Mouse (Mus musculus): ENCODE measurements around the gene Sec24c. TPM values are rescaled to one million over a fixed set of nuclear protein-coding genes. Genes with fewer than 3 reads are reported as not detected.
A peak's percentile ranks its signal among the peaks of the same experiment; 100 is the strongest.

The Sec24c gene
- polyA plus RNA-seq, 1 experiment from 2014 or later = 103 TPM

DNA sequence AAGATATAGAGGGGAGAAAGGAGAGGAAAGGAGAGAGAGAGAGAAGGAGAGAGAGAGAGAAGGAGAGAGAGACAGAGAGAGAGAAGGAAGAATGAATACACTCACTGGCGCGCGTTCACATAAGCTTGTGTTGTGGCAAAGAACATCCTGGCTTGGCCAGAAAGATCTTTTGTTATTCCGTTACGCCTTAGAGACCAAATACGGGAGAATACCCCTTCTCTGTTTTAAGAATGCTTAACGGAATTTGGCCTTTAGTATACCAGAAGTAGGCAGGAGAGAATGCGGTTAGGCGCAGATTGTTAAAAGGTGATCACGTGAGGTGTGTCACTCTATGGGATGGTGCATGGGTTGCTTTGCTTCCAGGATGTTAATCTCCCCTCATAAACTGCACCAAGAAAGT, 34.1 kb downstream of the Sec24c start:
- H3K27ac ChIP-seq (replicated peaks) = peak overlapping the region; percentile 95
- no peaks in the 10 kb centered on the region for H3K27me3 ChIP-seq (ENCODE audit: low read depth, poor library complexity, severe bottlenecking)
- peak overlapping the region; percentile 99 for H3K4me3 ChIP-seq
- peaks cover 36% of the 10 kb centered on the region for H3K4me1 ChIP-seq
- 12% methylated on average over 10 of the region's 10 CpGs for WGBS
- peaks cover 55% of the 10 kb centered on the region for H3K36me3 ChIP-seq
- no peaks in the 10 kb centered on the region for H3K9me3 ChIP-seq (replicated peaks)
- no peak for DNase-seq (ENCODE audit: low spot score)

DNA sequence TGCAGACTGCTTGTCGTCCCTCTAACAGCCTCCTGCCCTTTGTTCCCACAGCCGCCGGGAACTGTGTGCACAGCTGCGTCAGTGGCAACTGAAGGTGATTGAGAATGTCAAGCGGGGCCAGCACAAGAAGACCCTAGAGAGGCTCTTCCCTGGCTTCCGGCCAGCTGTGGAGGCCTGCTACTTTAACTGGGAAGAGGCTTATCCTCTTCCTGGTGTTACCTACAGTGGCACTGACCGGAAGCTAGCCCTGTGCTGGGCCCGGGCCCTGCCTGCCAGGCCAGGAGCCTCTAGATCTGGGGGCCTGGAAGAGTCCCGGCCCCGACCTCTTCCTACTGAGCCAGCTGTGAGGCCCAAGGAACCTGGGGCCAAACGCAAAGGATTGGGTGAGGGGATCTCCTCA, 39.7 kb downstream of the Sec24c start:
- H3K4me3 ChIP-seq = no peak overlapping the region
- peaks cover 9% of the 10 kb centered on the region for H3K4me1 ChIP-seq
- no peaks in the 10 kb centered on the region for H3K27me3 ChIP-seq (ENCODE audit: low read depth, poor library complexity, severe bottlenecking)
- WGBS = 84% methylated on average over 11 of the region's 11 CpGs
- no peak overlapping the region for H3K27ac ChIP-seq (replicated peaks)
- H3K36me3 ChIP-seq = peaks cover 93% of the 10 kb centered on the region
- DNase-seq (ENCODE audit: low spot score) = no peak
- no peaks in the 10 kb centered on the region for H3K9me3 ChIP-seq (replicated peaks)

GRCm38 (mm10) chr14:20718443-20718842, 44.3 kb downstream of the Sec24c start:
- H3K9me3 ChIP-seq (replicated peaks) = no peaks in the 10 kb centered on the region
- H3K4me3 ChIP-seq = no peak overlapping the region
- H3K36me3 ChIP-seq = peaks cover 99% of the 10 kb centered on the region
- H3K4me1 ChIP-seq = no peaks in the 10 kb centered on the region
- H3K27ac ChIP-seq (replicated peaks) = no peak overlapping the region
- no peak for DNase-seq (ENCODE audit: low spot score)
- H3K27me3 ChIP-seq (ENCODE audit: low read depth, poor library complexity, severe bottlenecking) = no peaks in the 10 kb centered on the region
- 94% methylated on average over 10 of the region's 10 CpGs for WGBS

- peaks cover 99% of the 10 kb centered on the region for H3K36me3 ChIP-seq
These were observed 45.7 kb downstream of the Sec24c start for GRCm38 (mm10) chr14:20719767-20720166.

DNA sequence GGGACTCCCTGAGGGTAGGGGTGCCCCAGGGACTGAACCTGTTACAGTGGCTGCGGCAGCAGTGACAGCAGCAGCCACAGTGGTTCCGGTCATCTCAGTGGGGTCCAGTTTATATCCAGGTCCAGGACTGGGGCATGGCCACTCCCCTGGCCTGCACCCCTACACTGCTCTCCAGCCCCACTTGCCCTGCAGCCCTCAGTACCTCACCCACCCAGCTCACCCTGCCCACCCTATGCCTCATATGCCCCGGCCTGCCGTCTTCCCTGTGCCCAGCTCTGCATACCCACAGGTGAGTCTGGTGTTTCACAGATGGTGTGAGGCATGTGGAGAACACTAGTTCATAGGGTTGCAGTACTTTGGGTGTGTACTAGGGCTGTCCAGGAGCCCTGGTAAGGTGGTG, 47.3 kb downstream of the Sec24c start:
- H3K27me3 ChIP-seq (ENCODE audit: low read depth, poor library complexity, severe bottlenecking) = no peaks in the 10 kb centered on the region
- no peaks in the 10 kb centered on the region for H3K4me1 ChIP-seq
- 95% methylated on average over 4 of the region's 4 CpGs for WGBS
- H3K36me3 ChIP-seq = peaks cover 99% of the 10 kb centered on the region
- no peaks in the 10 kb centered on the region for H3K9me3 ChIP-seq (replicated peaks)
- no peak overlapping the region for H3K27ac ChIP-seq (replicated peaks)
- no peak overlapping the region for H3K4me3 ChIP-seq
- DNase-seq (ENCODE audit: low spot score) = no peak

More at GRCm38 (mm10) chr14:20719767-20720166, 45.7 kb downstream of the Sec24c start:
- Histone ChIP-seq H3K27me3 (ENCODE audit: low read depth, poor library complexity, severe bottlenecking) (no peaks in the 10 kb centered on the region), H3K9me3 (replicated peaks) (no peaks in the 10 kb centered on the region), H3K27ac (replicated peaks) (no peak overlapping the region), H3K4me1 (no peaks in the 10 kb centered on the region), H3K4me3 (no peak overlapping the region)
- 94% methylated on average over 12 of the region's 12 CpGs for WGBS
- no peak for DNase-seq (ENCODE audit: low spot score)

- no peak overlapping the region for H3K27ac ChIP-seq (replicated peaks)
- H3K4me1 ChIP-seq = no peaks in the 10 kb centered on the region
- no peak for DNase-seq (ENCODE audit: low spot score)
- H3K9me3 ChIP-seq (replicated peaks) = no peaks in the 10 kb centered on the region
- 94% methylated on average over 12 of the region's 12 CpGs for WGBS
- no peak overlapping the region for H3K4me3 ChIP-seq
- no peaks in the 10 kb centered on the region for H3K27me3 ChIP-seq (ENCODE audit: low read depth, poor library complexity, severe bottlenecking)
- H3K36me3 ChIP-seq = peaks cover 98% of the 10 kb centered on the region
These were observed 48.9 kb downstream of the Sec24c start for GRCm38 (mm10) chr14:20723006-20723405.

GRCm38 (mm10) chr14:20724043-20724442, 49.9 kb downstream of the Sec24c start:
- Histone ChIP-seq H3K4me1 (no peaks in the 10 kb centered on the region), H3K4me3 (no peak overlapping the region), H3K27me3 (ENCODE audit: low read depth, poor library complexity, severe bottlenecking) (no peaks in the 10 kb centered on the region), H3K9me3 (replicated peaks) (no peaks in the 10 kb centered on the region), H3K27ac (replicated peaks) (no peak overlapping the region), H3K36me3 (peaks cover 98% of the 10 kb centered on the region)
- WGBS = 42% methylated on average over 5 of the region's 5 CpGs
- DNase-seq (ENCODE audit: low spot score) = peak; percentile 60

GRCm38 (mm10) chr14:20725660-20726339, 51.7 kb downstream of the Sec24c start:
- 85% methylated on average over 6 of the region's 6 CpGs for WGBS
- H3K27me3 ChIP-seq (ENCODE audit: low read depth, poor library complexity, severe bottlenecking) = no peaks in the 10 kb centered on the region
- H3K4me1 ChIP-seq = no peaks in the 10 kb centered on the region
- DNase-seq (ENCODE audit: low spot score) = no peak
- H3K36me3 ChIP-seq = peaks cover 99% of the 10 kb centered on the region
- H3K4me3 ChIP-seq = no peak overlapping the region
- no peaks in the 10 kb centered on the region for H3K9me3 ChIP-seq (replicated peaks)
- H3K27ac ChIP-seq (replicated peaks) = no peak overlapping the region

- Histone ChIP-seq H3K4me1 (peaks cover 16% of the 10 kb centered on the region), H3K4me3 (no peak overlapping the region), H3K36me3 (peaks cover 77% of the 10 kb centered on the region), H3K27ac (replicated peaks) (no peak overlapping the region), H3K9me3 (replicated peaks) (no peaks in the 10 kb centered on the region), H3K27me3 (ENCODE audit: low read depth, poor library complexity, severe bottlenecking) (no peaks in the 10 kb centered on the region)
- WGBS = 92% methylated on average over 9 of the region's 9 CpGs
- no peak for DNase-seq (ENCODE audit: low spot score)
These were observed 55.8 kb downstream of the Sec24c start for GRCm38 (mm10) chr14:20729871-20730270.

DNA sequence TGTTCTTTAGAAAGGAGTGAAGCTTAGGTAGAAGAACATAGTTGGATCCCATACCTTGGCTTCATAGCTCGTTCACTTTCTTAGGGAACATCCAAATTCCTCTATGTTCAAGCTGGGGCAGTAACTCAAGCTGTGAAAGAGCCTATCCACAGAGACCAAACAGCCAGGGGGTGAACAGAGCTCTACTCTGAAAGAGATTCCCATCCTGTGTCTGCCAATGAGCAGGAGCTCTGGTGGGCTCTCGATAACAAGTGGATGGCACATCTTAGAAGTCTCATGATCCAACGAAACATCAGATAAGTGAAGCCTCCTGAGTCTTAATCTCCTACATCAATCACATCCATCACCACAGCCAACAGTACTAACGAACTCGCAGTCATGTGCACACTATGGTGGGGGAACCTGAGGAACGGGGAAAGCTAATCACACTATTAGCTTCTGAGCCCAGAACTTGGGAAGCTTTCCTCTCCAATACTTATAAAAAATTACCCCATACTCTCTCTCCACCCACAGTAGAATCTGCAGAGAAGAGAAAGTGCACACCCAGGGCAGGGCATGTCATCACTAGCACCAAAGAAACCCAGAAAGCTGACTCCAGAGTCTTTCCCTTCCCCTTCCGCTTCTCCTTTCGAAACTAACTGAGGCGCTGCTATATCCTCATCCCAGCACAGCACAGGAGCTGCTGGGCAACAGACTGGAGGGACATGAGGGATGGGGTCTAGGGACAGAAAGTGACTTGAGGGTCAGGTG, 56.9 kb downstream of the Sec24c start:
- WGBS = 91% methylated on average over 9 of the region's 9 CpGs
- H3K36me3 ChIP-seq = peaks cover 77% of the 10 kb centered on the region
- peaks cover 22% of the 10 kb centered on the region for H3K4me1 ChIP-seq
- no peak overlapping the region for H3K27ac ChIP-seq (replicated peaks)
- no peak overlapping the region for H3K4me3 ChIP-seq
- no peaks in the 10 kb centered on the region for H3K27me3 ChIP-seq (ENCODE audit: low read depth, poor library complexity, severe bottlenecking)
- no peaks in the 10 kb centered on the region for H3K9me3 ChIP-seq (replicated peaks)
- DNase-seq (ENCODE audit: low spot score) = no peak

DNA sequence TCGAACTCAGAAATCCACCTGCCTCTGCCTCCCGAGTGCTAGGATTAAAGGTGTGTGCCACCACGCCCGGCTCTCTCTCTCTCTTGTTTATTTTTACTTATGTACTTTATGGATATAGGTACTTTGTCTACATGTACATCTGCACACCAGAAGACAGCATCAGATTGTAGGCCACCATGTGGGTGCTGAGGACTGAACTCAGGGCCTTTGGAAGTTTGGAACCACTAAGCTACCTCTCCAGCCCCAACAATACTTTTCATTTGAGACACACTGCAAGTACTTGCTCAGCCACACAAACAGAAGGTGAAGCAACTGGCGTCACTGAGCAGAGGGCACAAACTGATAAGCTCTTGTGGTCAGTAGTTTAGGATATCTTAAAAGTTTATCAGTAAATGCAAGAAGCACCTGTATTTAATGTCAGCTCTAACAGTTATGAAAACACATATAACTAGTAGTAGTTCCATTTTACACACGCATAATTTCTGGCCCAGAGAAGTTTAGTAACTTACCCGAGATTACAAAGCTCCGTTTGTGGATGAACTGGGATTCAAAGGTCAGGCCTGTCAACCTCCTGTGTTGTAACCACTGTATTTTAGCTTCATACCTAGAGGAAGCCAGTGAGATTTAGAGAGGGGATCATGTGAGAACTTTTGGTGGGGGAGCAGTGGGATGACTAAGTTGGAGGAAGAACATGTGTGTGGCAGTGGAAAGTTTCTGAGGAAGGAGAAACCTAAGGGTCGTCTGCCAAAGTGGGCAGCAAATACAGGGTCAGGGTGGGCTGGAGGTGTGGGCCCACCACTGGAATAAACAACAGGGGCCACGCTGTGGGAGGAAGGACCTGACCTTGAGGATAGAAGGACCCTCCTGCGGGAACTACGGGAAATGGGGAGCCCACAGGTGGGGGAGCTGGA, 59.2 kb downstream of the Sec24c start:
- Histone ChIP-seq H3K27me3 (ENCODE audit: low read depth, poor library complexity, severe bottlenecking) (no peaks in the 10 kb centered on the region), H3K27ac (replicated peaks) (peak overlapping the region; percentile 98), H3K36me3 (peaks cover 74% of the 10 kb centered on the region), H3K4me1 (peaks cover 22% of the 10 kb centered on the region), H3K9me3 (replicated peaks) (no peaks in the 10 kb centered on the region), H3K4me3 (peak overlapping the region; percentile 91)
- WGBS = 54% methylated on average over 12 of the region's 12 CpGs
- no peak for DNase-seq (ENCODE audit: low spot score)

- WGBS = under 1% methylated on average over 81 of the region's 81 CpGs
- H3K27ac ChIP-seq (replicated peaks) = peak within 1 kb of the TSS; percentile 98
- H3K27me3 ChIP-seq (ENCODE audit: low read depth, poor library complexity, severe bottlenecking) = no peaks in the 10 kb centered on the region
- peaks cover 22% of the 10 kb centered on the region for H3K4me1 ChIP-seq
- H3K4me3 ChIP-seq = peak within 1 kb of the TSS; percentile 91
- H3K9me3 ChIP-seq (replicated peaks) = no peaks in the 10 kb centered on the region
- peak; percentile 91 for DNase-seq (ENCODE audit: low spot score)
- H3K36me3 ChIP-seq = peaks cover 74% of the 10 kb centered on the region
These were observed 60.1 kb downstream of the Sec24c start, which contains the start of gene Ndst2 for GRCm38 (mm10) chr14:20733952-20734774. TSS of gene Ndst2 (minus strand) at chr14:20734562.
